8 mouse cellular contexts compared by ENCODE assay signal in genomic region chr10:77130561-77131240, GRCm38 (mm10). TPM values are rescaled to one million over a fixed set of nuclear protein-coding genes. Genes with fewer than 3 reads are reported as not detected.
DNase-seq lines count a peak whose midpoint lies in the region; ATAC-seq lines count a peak whose summit lies in the region.

No protein-coding gene starts in this region.

- H3K36me3 ChIP-seq in heart, embryonic 14.5 days (ENCODE audit: control insufficient read depth, insufficient read depth, low read length), result no peaks in the 10 kb centered on the region
- H3K36me3 ChIP-seq in liver, embryonic 11.5 days (ENCODE audit: control insufficient read depth, insufficient read depth, low read length), result no peaks in the 10 kb centered on the region
- no peaks in the 10 kb centered on the region for H3K36me3 ChIP-seq in stomach, embryonic 14.5 days (ENCODE audit: control insufficient read depth, insufficient read depth, low read length)

- no peak overlapping the region for H3K4me3 ChIP-seq in heart, embryonic 14.5 days (ENCODE audit: control insufficient read depth in 1 of 2, insufficient read depth in 1 of 2, low read depth in 1 of 2, low read length in 2 of 2)
- H3K4me3 ChIP-seq in liver, embryonic 11.5 days (ENCODE audit: low read depth, low read length), result no peak overlapping the region
- no peak overlapping the region for H3K4me3 ChIP-seq in stomach, embryonic 14.5 days (ENCODE audit: low read depth, low read length)

- peaks cover 25 to 41% of the 10 kb centered on the region in 2 experiments for H3K4me1 ChIP-seq in heart, embryonic 14.5 days (ENCODE audit: control insufficient read depth in 2 of 2, insufficient read depth in 2 of 2, low read length in 2 of 2)
- H3K4me1 ChIP-seq in liver, embryonic 11.5 days (replicated peaks; ENCODE audit: control insufficient read depth, insufficient read depth, low read length), result peaks cover 46% of the 10 kb centered on the region
- peaks cover 24% of the 10 kb centered on the region; the same call in 1 of the 2 replicates for H3K4me1 ChIP-seq in stomach, embryonic 14.5 days (ENCODE audit: control insufficient read depth, insufficient read depth, low read length)

- 43% methylated on average over 13 of the region's 13 CpGs for WGBS in heart, embryonic 14.5 days
- 47% methylated on average over 13 of the region's 13 CpGs for WGBS in liver, embryonic 11.5 days
- 42% methylated on average over 13 of the region's 13 CpGs for WGBS in stomach, embryonic 14.5 days

- no peaks in the 10 kb centered on the region for H3K9me3 ChIP-seq in heart, embryonic 14.5 days (ENCODE audit: control insufficient read depth, low read length)
- H3K9me3 ChIP-seq in liver, embryonic 11.5 days (ENCODE audit: control insufficient read depth, low read length), result no peaks in the 10 kb centered on the region
- H3K9me3 ChIP-seq in stomach, embryonic 14.5 days (ENCODE audit: control insufficient read depth, low read depth, low read length), result no peaks in the 10 kb centered on the region

- H3K9ac ChIP-seq in heart, embryonic 14.5 days (ENCODE audit: low read length), result no peak overlapping the region
- H3K9ac ChIP-seq in liver, embryonic 11.5 days (ENCODE audit: low read depth, low read length), result no peak overlapping the region
- H3K9ac ChIP-seq in stomach, embryonic 14.5 days (replicated peaks; ENCODE audit: low read depth, low read length), result peak overlapping the region; percentile 36; the same call in 1 of the 2 replicates

- H3K27me3 ChIP-seq in heart, embryonic 14.5 days (ENCODE audit: control insufficient read depth, insufficient read depth, low read length), result no peaks in the 10 kb centered on the region
- H3K27me3 ChIP-seq in liver, embryonic 11.5 days (replicated peaks; ENCODE audit: control insufficient read depth, insufficient read depth, low read length), result no peaks in the 10 kb centered on the region
- H3K27me3 ChIP-seq in stomach, embryonic 14.5 days (ENCODE audit: control insufficient read depth, insufficient read depth, low read length), result no peaks in the 10 kb centered on the region

- no peak overlapping the region for H3K27ac ChIP-seq in heart, embryonic 14.5 days (replicated peaks in 1 of 2; ENCODE audit: control insufficient read depth in 1 of 2, insufficient read depth in 1 of 2, low read depth in 2 of 2, low read length in 2 of 2)
- peak overlapping the region; percentile 9; the same call in 1 of the 2 replicates for H3K27ac ChIP-seq in liver, embryonic 11.5 days (ENCODE audit: low read depth, low read length)
- H3K27ac ChIP-seq in stomach, embryonic 14.5 days (ENCODE audit: low read length), result peak overlapping the region; percentile 22; the same call in 1 of the 2 replicates

- H3K4me2 ChIP-seq in heart, embryonic 14.5 days (ENCODE audit: low read length), result no peak overlapping the region
- no peak overlapping the region for H3K4me2 ChIP-seq in liver, embryonic 11.5 days
- no peak overlapping the region for H3K4me2 ChIP-seq in stomach, embryonic 14.5 days (replicated peaks; ENCODE audit: low read depth, low read length)

- DNase-seq in c-Kit-negative CD71-positive TER-119-positive erythroid progenitor cells, embryonic 14.5 days (ENCODE audit: low read depth, low spot score), result peak; percentile 80
- peak; percentile 98 for DNase-seq in fibroblast of lung, adult 2 months (ENCODE audit: low read depth)
- peak; percentile 94 for DNase-seq in kidney, postnatal 10 days
- DNase-seq in liver, embryonic 11.5 days (ENCODE audit: low spot score), result peak; percentile 90
- peak; percentile 75 to 80 for DNase-seq in natural killer cell, adult 2 months (ENCODE audit: low spot score in 2 of 2)

- peak; percentile 73 for ATAC-seq in CD4-positive, CD25-positive, alpha-beta regulatory T cell, adult 4 months
- peak; percentile 27; the same call in 1 of the 2 replicates for ATAC-seq in heart, embryonic 14.5 days (ENCODE audit: insufficient number of reproducible peaks, insufficient read depth, low FRiP score, low read depth)
- peak; percentile 30 for ATAC-seq in liver, embryonic 11.5 days (replicated peaks; ENCODE audit: low FRiP score)
- ATAC-seq in stomach, embryonic 14.5 days (ENCODE audit: insufficient number of reproducible peaks, insufficient read depth, low FRiP score, low read depth), result peak; percentile 59; the same call in 1 of the 2 replicates

RNA-seq across cellular contexts. Expression of gene Col18a1, which starts 35.6 kb away (rescaled TPM):
- polyA plus RNA-seq in CD4-positive, CD25-positive, alpha-beta regulatory T cell, adult 4 months (2017; shearing (Covaris generic)), result under 1 TPM in 1 of 2 experiments, not detected in 1; 0.16 TPM
- 93.5 and 102 TPM in 2 replicates for polyA plus RNA-seq in heart, embryonic 14.5 days (2014; fragmentation: Nextera tagmentation; extraction: Ambion mirVana)
- polyA plus RNA-seq in liver, embryonic 11.5 days (2014; fragmentation: Nextera tagmentation; extraction: Ambion mirVana), result 55.3 and 60.2 TPM in 2 replicates
- polyA plus RNA-seq in stomach, embryonic 14.5 days (2014; fragmentation: Nextera tagmentation; extraction: Ambion mirVana), result 49.8 and 56.3 TPM in 2 replicates

Comparison
In these comparisons a context has a peak if more than half of its experiments do, and no peak if none do; other contexts are left out.
1. H3K27ac ChIP-seq: peak in liver, embryonic 11.5 days (single experiment) and stomach, embryonic 14.5 days (single experiment); none in heart, embryonic 14.5 days (0 of 2).
2. RNA of gene Col18a1, which starts 35.6 kb away (polyA plus RNA-seq): 93.5 to 102 TPM in heart, embryonic 14.5 days, 55.3 to 60.2 TPM in liver, embryonic 11.5 days and 49.8 to 56.3 TPM in stomach, embryonic 14.5 days; 0.16 TPM in CD4-positive, CD25-positive, alpha-beta regulatory T cell, adult 4 months; every median in the first group is over 10 times any median in the second.
3. Peak in every context shown above with its lines, with median percentiles within 50 percentile points of each other: ATAC-seq and DNase-seq.